Mouse (Mus musculus) hindbrain, embryonic 16.5 days (tissue): ENCODE measurements around the gene 1700122O11Rik. TPM values are rescaled to one million over a fixed set of nuclear protein-coding genes. Genes with fewer than 3 reads are reported as not detected.

Experiments
- ATAC-seq: fragments of 200-750 bp; cut with Nextera tagmentation; 2 replicates; pipeline ENCODE4 v1.8.0; 2017; ENCODE audit warnings: moderate TSS enrichment, moderate library complexity
- H3K27ac ChIP-seq: fragments of 300-500 bp; sonication (generic); 2 replicates; pipeline ENCODE4 v1.5.1; 2014; ENCODE audit warnings: low read depth, mild to moderate bottlenecking, control low read depth, low read length, moderate library complexity
- H3K27me3 ChIP-seq: fragments of 300-500 bp; sonication (generic); replicated peaks from 2 replicates; pipeline ENCODE4 v1.6.1; 2014; ENCODE audit warnings: low read length; ENCODE audit not compliant: control insufficient read depth, insufficient read depth
- H3K36me3 ChIP-seq: fragments of 300-500 bp; sonication (generic); 2 replicates; pipeline ENCODE4 v1.6.1; 2014; ENCODE audit warnings: mild to moderate bottlenecking, low read length, moderate library complexity, mixed read lengths; ENCODE audit not compliant: control insufficient read depth, insufficient read depth
- H3K4me1 ChIP-seq: fragments of 300-500 bp; sonication (generic); 2 replicates; pipeline ENCODE4 v1.6.1; 2014; ENCODE audit warnings: low read depth, low read length; ENCODE audit not compliant: control insufficient read depth, insufficient read depth
- H3K4me2 ChIP-seq: fragments of 300-500 bp; sonication (generic); 2 replicates; pipeline ENCODE4 v1.6.1; 2014; ENCODE audit warnings: mild to moderate bottlenecking, low read length, control low read depth, moderate library complexity
- H3K4me3 ChIP-seq: fragments of 300-500 bp; sonication (generic); 2 replicates; pipeline ENCODE4 v1.5.1; 2014; ENCODE audit warnings: mild to moderate bottlenecking, low read length, control low read depth, moderate library complexity
- H3K9ac ChIP-seq: fragments of 300-500 bp; sonication (generic); 2 replicates; pipeline ENCODE4 v1.6.1; 2014; ENCODE audit warnings: low read depth, mild to moderate bottlenecking, control low read depth, low read length, moderate library complexity
- H3K9me3 ChIP-seq: fragments of 300-500 bp; sonication (generic); 2 replicates; pipeline ENCODE4 v1.6.1; 2014; ENCODE audit warnings: mild to moderate bottlenecking, low read length, moderate library complexity; ENCODE audit not compliant: control insufficient read depth
- WGBS: fragments of 180-500 bp; shearing (Covaris S2); extraction: QIAGEN DNeasy Blood & Tissue Kit; methylation state at CpG from one replicate; pipeline ENCODE4 v1.1.7; 2014; 5-methylcytosine and 5-hydroxymethylcytosine counted together
- polyA plus RNA-seq: library from polyadenylated mRNA; unstranded; fragments of >200 nt; fragmentation: Nextera tagmentation; extraction: Ambion mirVana; gene quantifications from 2 replicates; pipeline ENCODE4 v1.2.1, GENCODE M21; 2015

1700122O11Rik gene
- polyA plus RNA-seq, 1 experiment from 2014 or later, result not detected

DNA sequence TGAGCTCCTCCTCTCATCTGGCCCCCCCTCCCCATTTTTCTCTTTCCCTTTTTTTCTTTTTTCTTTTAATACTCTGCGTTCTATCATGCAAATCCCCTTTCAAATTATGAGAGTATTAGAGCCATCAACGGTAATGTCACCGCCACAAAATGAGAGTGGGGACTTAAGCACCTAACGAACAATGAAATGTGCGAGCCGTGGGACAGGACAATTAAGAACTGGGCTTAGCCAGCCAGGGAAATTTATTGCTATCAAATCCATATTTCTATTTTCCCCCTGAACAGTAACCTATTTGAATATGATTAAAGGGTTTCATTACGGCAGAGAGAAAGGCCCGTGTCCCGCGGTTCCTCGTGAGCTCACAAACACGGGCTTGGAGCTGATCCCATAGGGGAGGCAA is 27.0 kb downstream of the 1700122O11Rik start:
- H3K36me3 ChIP-seq, result no peaks in the 10 kb centered on the region
- peaks cover 4% of the 10 kb centered on the region; the same call in 1 of the 2 replicates for H3K4me1 ChIP-seq
- H3K9me3 ChIP-seq, result no peaks in the 10 kb centered on the region
- 57% methylated on average over 12 of the region's 12 CpGs for WGBS
- no peak overlapping the region for H3K9ac ChIP-seq
- no peak overlapping the region for H3K4me2 ChIP-seq
- peaks cover 2% of the 10 kb centered on the region; the same call in 1 of the 2 replicates for H3K27me3 ChIP-seq
- no peak for ATAC-seq
- no peak overlapping the region for H3K27ac ChIP-seq
- no peak overlapping the region for H3K4me3 ChIP-seq

DNA sequence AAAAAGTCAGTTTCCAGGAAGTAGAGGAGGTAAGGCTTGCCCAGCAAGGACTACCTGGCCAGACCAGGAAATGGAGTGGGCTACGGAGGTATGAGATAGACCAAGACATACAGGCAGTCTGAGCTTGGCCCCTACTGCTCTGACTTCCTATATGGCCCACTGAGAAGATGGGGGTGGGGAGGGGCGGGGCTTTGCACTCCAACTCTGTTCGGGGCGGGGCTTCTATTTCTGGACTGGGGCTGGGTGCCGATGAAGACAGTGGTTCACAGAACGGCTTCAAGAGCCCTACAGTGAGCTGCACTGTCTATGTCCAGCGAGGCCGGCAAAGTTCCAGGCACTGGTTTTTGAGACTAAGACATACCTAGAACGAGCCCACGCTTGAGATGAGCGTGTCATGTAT is 27.8 kb downstream of the 1700122O11Rik start:
- Histone ChIP-seq H3K4me2 (no peak overlapping the region), H3K27ac (no peak overlapping the region), H3K9me3 (no peaks in the 10 kb centered on the region), H3K9ac (no peak overlapping the region), H3K4me1 (peaks cover 4% of the 10 kb centered on the region; the same call in 1 of the 2 replicates), H3K27me3 (no peaks in the 10 kb centered on the region), H3K4me3 (no peak overlapping the region), H3K36me3 (no peaks in the 10 kb centered on the region)
- ATAC-seq, result no peak
- 72% methylated on average over 11 of the region's 11 CpGs for WGBS

DNA sequence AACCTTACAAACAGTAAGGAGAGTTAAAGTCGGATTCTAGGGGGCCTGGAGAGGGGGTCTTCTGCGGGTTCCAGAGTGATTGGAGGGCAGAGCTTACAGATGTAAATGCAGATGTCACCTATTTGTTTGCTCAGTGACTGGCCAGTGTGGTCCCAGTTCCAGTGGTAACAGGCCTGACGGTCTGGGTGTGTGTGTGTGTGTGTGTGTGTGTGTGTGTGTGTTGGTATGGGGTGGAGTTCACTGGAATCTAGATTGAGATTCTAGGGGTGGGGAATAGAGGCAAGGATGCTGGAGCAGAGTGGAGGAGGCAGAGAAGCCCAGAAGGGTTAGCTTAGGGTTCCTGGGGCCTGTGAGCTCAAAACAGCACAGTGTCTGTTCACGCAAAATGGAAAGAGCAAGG is 32.3 kb downstream of the 1700122O11Rik start:
- Histone ChIP-seq H3K4me3 (no peak overlapping the region), H3K4me2 (no peak overlapping the region), H3K4me1 (peaks cover 4% of the 10 kb centered on the region; the same call in 1 of the 2 replicates), H3K36me3 (no peaks in the 10 kb centered on the region), H3K9ac (no peak overlapping the region; the same call in 1 of the 2 replicates), H3K27ac (no peak overlapping the region), H3K9me3 (no peaks in the 10 kb centered on the region), H3K27me3 (no peaks in the 10 kb centered on the region)
- WGBS, result 55% methylated on average over 4 of the region's 4 CpGs
- no peak for ATAC-seq

DNA sequence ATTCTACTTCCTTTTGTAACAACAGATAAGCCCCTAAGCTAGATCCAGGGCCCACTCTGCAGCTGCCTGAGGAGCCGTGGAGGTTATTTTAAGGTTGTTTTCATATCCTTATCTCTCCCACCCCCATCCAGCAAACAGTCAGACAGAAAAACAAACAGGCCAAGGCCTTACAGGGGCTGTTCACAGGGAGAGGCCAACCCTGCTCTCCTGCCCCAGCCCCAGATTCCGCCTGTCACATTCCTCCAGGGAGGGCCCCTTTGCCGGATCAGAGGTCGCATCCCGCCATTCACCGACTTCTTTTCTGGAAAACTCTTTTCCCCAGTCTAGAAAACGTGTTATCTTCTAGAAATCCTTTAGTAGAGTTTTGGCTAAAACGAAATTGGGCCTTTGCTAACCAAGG is 33.0 kb downstream of the 1700122O11Rik start:
- no peaks in the 10 kb centered on the region for H3K27me3 ChIP-seq
- no peaks in the 10 kb centered on the region for H3K36me3 ChIP-seq
- H3K4me1 ChIP-seq, result peaks cover 4% of the 10 kb centered on the region; the same call in 1 of the 2 replicates
- no peak for ATAC-seq
- no peaks in the 10 kb centered on the region for H3K9me3 ChIP-seq
- H3K4me2 ChIP-seq, result no peak overlapping the region
- WGBS, result 32% methylated on average over 8 of the region's 8 CpGs
- no peak overlapping the region for H3K27ac ChIP-seq
- H3K9ac ChIP-seq, result no peak overlapping the region
- H3K4me3 ChIP-seq, result no peak overlapping the region

DNA sequence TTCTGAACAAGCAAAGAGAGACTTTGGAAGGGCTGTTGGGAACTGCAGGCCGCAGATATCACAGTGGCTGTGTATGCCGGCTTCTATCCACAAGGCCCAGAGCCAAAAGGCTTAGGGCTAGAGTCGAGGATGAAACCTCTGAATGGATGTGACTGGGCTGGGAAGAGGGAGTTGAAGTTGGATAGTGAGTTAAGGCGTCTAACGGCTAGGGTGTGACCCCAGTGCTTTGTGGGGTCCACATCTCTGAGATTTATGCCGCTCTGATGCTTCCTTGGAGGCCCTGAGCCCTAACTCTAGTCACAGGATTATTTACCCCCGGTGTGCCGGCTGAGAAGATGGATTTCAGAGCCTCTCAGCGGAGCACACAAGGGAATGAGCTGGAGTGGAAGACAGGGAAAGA is 33.5 kb downstream of the 1700122O11Rik start:
- WGBS, result 72% methylated on average over 9 of the region's 9 CpGs
- Histone ChIP-seq H3K27ac (no peak overlapping the region), H3K27me3 (no peaks in the 10 kb centered on the region), H3K9me3 (no peaks in the 10 kb centered on the region), H3K4me3 (no peak overlapping the region), H3K4me1 (peaks cover 4% of the 10 kb centered on the region; the same call in 1 of the 2 replicates), H3K9ac (no peak overlapping the region), H3K36me3 (no peaks in the 10 kb centered on the region), H3K4me2 (no peak overlapping the region)
- no peak for ATAC-seq

DNA sequence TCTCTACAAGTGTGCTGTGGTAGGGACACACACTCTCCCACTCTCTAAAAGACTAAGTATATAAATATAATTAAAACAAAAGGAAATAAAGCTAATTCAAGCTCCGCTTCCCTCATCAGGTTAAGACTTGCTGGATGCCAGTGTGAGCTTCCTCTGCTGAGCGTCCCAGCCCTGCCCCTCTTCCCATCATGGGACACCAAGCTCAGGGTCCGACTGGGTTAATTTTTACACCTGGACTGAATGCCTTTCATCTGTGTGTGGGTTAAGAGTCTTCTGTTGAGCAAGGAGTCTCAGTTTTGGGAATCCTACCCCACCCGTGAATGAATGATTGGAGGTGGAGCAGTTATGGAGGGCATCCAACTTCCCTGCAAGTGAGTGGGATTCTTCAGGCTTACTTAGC is 35.6 kb downstream of the 1700122O11Rik start:
- H3K4me3 ChIP-seq, result peak overlapping the region; percentile 42
- no peak overlapping the region for H3K27ac ChIP-seq
- no peaks in the 10 kb centered on the region for H3K36me3 ChIP-seq
- ATAC-seq, result no peak
- H3K9me3 ChIP-seq, result no peaks in the 10 kb centered on the region
- H3K27me3 ChIP-seq, result no peaks in the 10 kb centered on the region
- H3K4me1 ChIP-seq, result peaks cover 4% of the 10 kb centered on the region; the same call in 1 of the 2 replicates
- peak overlapping the region; percentile 75 for H3K4me2 ChIP-seq
- 59% methylated on average over 4 of the region's 4 CpGs for WGBS
- H3K9ac ChIP-seq, result peak overlapping the region; percentile 62; the same call in 1 of the 2 replicates

DNA sequence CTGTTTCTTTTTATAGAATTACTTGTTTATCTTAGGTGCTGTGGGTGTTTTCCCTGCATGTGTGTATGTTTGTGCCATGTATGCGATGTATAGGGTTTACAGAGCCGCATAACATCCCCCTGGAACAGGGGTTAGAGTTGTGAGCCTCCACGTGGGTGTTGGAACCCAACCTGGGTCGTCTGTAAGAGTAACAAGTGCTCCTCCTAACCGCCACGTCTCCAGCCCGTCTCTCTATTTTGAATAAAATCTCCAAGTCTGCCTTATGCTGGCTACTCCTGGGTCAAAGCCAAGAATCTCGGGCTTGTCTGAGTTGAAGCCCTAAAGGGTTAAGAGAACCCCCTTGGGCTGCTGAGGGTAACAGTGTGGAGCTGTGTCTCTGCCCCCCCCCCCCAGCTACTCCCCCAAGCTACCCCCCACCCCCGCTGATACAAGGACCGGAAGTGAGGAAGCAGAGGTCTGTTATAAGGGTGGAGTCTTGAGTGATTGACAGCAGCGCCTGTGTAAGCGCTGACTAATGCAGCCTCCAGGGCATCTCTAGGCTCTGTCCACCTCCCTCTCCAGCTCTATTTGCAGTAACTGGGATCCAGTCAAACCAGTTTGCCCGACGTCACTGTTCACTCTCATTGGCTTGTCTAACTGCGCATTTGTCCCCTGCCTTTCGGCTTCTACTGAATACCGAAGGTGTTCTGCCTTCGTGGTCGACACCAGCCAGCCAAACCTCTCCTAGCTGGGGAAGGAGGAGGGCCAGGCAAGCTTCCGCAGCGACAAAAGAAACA is 36.3 kb downstream of the 1700122O11Rik start:
- Histone ChIP-seq H3K4me1 (peaks cover 4% of the 10 kb centered on the region; the same call in 1 of the 2 replicates), H3K4me2 (peak overlapping the region; percentile 75), H3K27ac (peak overlapping the region; percentile 66), H3K27me3 (no peaks in the 10 kb centered on the region), H3K4me3 (peak overlapping the region; percentile 42), H3K9ac (peak overlapping the region; percentile 62), H3K36me3 (no peaks in the 10 kb centered on the region), H3K9me3 (no peaks in the 10 kb centered on the region)
- 6% methylated on average over 20 of the region's 21 CpGs for WGBS
- ATAC-seq, result peak; percentile 93

DNA sequence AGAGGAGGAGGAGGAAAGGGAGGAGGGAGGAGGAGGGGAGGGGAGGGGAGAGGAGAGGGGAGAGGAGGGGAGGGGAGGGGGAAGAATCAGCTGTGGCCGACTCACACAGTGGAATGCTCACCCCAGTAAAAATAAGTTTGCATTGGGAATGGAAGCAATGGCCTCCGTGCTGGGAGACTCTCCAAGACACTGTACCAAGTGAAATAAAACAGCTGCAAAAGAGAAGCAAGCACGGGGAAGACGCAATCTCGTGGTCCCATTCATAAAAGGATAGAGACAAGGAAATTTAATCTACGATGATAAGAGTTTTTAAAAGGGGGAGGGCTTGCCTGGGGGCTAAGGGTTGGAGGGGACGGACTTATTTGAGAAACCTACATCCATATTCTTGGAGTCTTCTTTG is 36.9 kb downstream of the 1700122O11Rik start:
- ATAC-seq, result no peak
- Histone ChIP-seq H3K9me3 (no peaks in the 10 kb centered on the region), H3K4me2 (peak overlapping the region; percentile 75), H3K4me3 (peak overlapping the region; percentile 42), H3K27me3 (no peaks in the 10 kb centered on the region), H3K4me1 (peaks cover 4% of the 10 kb centered on the region; the same call in 1 of the 2 replicates), H3K9ac (no peak overlapping the region), H3K27ac (no peak overlapping the region), H3K36me3 (no peaks in the 10 kb centered on the region)
- 31% methylated on average over 7 of the region's 7 CpGs for WGBS

DNA sequence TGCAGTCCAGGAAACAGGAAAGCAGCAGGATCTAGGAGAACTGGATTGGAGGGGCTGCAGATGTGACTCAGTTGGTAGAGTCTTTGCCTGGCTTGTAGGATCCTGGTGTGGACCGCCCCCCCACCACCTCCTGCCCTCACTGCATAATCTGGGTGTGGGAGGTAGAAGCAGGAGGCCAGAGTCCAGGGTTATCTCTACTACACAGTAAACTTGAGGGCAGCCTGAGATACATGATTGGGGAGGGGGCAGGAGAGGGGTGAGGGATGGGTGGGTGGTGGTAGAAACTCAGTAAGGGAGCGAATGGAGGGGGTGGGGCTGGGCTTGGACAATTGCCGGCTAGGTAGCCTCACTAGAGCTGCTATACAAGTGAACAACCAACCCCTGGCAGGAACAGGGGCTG is 38.3 kb downstream of the 1700122O11Rik start:
- 63% methylated on average over 3 of the region's 3 CpGs for WGBS

More for the DNA sequence above, 38.3 kb downstream of the 1700122O11Rik start:
- Histone ChIP-seq H3K4me3 (no peak overlapping the region), H3K36me3 (no peaks in the 10 kb centered on the region), H3K27ac (no peak overlapping the region), H3K9ac (no peak overlapping the region), H3K4me2 (no peak overlapping the region), H3K4me1 (peaks cover 4% of the 10 kb centered on the region; the same call in 1 of the 2 replicates), H3K27me3 (no peaks in the 10 kb centered on the region), H3K9me3 (no peaks in the 10 kb centered on the region)
- ATAC-seq, result no peak
